Mouse (Mus musculus): ENCODE measurements at regions not wholly inside any gene's neighbourhood (a gene's known extent, or its start where the extent isn't known, plus 50 kb on each side); places are given as distances from the start of the nearest gene placed in this dataset.

DNA sequence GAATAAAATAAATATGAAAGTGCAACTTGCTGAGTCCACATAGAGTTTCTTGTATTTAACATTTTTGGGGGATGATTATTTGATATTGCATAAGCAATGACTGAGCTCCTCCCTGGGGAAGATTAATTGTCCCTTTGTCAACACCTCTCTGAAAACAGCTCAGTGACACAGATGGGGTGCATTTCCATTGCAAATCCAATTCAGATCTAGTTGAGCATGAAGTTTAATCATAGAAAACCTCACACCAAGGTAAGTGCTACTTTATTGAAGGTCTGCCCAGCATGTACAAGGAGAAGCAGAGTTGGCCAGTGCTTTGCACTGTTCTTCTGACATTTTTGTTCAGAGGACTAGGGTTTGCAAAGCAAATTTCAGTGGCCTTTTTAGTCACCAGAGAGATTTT lies 827.5 kb upstream of the Cdh6 start:
- DNase-seq (ENCODE audit: low read depth, low spot score), result no peak

DNA sequence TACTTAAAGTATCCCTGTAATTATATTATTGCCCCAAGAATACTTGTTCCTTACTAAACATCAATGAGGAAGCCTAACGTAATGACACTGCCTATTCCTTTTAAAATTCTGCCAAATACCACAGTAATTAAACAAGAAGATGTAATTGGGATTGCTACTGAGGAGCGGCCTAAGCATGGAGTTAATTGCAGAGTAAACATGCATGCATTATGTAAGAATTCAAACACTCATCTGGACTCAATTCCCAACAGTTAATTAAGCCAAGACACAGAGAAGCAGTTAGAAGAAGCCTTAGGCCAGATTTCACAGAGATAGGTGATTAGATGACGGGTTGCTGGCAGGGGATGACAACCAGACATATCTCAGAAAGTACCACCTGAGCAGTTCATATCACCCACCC lies 816.3 kb upstream of the Cdh6 start:
- DNase-seq (ENCODE audit: low read depth, low spot score), result peak; percentile 4

GRCm38 (mm10) chr15:13988919-13989510 lies 815.5 kb upstream of the Cdh6 start:
- no peak for DNase-seq (ENCODE audit: low read depth, low spot score)

DNA sequence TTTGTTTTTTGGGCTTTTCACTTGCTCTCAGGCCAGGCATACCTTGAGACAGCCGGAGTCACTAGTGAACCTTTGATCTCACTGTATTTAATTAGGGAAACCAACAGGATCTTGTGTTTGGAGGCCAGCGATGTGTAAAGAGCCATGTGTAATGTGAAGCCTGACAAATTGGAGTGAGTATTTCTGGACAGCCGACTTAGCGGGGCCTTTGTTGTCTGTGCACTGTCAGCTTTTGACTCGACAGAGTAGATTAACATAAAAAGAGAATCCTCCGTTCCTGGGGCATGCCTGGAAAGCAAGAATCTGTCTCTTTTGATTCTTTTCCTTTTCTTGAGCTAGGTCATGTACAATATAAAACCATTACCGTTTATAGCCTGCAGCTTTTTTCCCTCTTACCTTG lies 796.3 kb upstream of the Cdh6 start:
- peak; percentile 2 for DNase-seq (ENCODE audit: low read depth, low spot score)

All from brain, adult 2 months (tissue).